Mouse (Mus musculus) neural tube, embryonic 12.5 days (tissue): ENCODE data around the gene Pah. TPM values are rescaled to one million over a fixed set of nuclear protein-coding genes. Genes with fewer than 3 reads are reported as not detected.

Experiments
- ATAC-seq: fragments of 200-750 bp; cut with Nextera tagmentation; 2 replicates; pipeline ENCODE4 v1.8.0; 2017; ENCODE audit warnings: low read depth, mild to moderate bottlenecking, moderate TSS enrichment, moderate library complexity; ENCODE audit not compliant: low FRiP score
- H3K27ac ChIP-seq: fragments of 300-500 bp; sonication (generic); 2 replicates; pipeline ENCODE4 v1.5.1; 2016
- H3K27me3 ChIP-seq: fragments of 300-500 bp; sonication (generic); replicated peaks from 2 replicates; pipeline ENCODE4 v1.6.1; 2016; ENCODE audit warnings: mild to moderate bottlenecking
- H3K36me3 ChIP-seq: fragments of 300-500 bp; sonication (generic); 2 replicates; pipeline ENCODE4 v1.6.1; 2016; ENCODE audit warnings: mild to moderate bottlenecking
- H3K4me1 ChIP-seq: fragments of 300-500 bp; sonication (generic); 2 replicates; pipeline ENCODE4 v1.6.1; 2016
- H3K4me2 ChIP-seq: fragments of 300-500 bp; sonication (generic); replicated peaks from 2 replicates; pipeline ENCODE4 v1.6.1; 2016; ENCODE audit warnings: mild to moderate bottlenecking
- H3K4me3 ChIP-seq: fragments of 300-500 bp; sonication (generic); 2 replicates; pipeline ENCODE4 v1.5.1; 2016
- H3K9ac ChIP-seq: fragments of 300-500 bp; sonication (generic); 2 replicates; pipeline ENCODE4 v1.6.1; 2016; ENCODE audit warnings: mild to moderate bottlenecking
- H3K9me3 ChIP-seq: fragments of 300-500 bp; sonication (generic); 2 replicates; pipeline ENCODE4 v1.6.1; 2016; ENCODE audit warnings: mild to moderate bottlenecking
- WGBS: fragments of 180-500 bp; shearing (Covaris S2); methylation state at CpG from one replicate; pipeline ENCODE4 v1.1.7; 2016; 5-methylcytosine and 5-hydroxymethylcytosine counted together
- polyA plus RNA-seq: library from polyadenylated mRNA; unstranded; fragments of >200 nt; fragmentation: Nextera tagmentation; extraction: Ambion mirVana; gene quantifications from 2 replicates; pipeline ENCODE4 v1.2.1, GENCODE M21; 2016

Pah gene
- polyA plus RNA-seq, 1 experiment from 2014 or later, result 0.11 TPM

DNA sequence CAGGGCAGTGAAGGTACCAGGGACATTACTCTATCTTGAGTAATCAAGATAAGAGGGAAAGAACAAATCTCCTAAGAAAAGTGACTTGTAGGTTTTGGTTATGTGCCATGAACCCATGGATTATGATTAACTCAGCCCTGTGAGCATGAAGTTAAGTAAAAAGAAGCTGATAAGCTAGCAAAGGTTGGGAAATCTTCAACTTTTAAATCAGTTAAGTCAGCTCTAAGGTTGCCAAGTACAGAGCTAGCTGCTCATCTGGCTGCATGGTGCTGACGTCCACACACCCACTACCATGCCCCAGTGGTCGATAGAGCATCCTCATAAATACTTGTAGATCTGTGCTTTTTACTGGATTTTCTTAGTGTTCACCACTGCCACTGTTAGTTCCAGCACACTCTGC lies 3.0 kb upstream of the Pah start:
- no peaks in the 10 kb centered on the region for H3K9me3 ChIP-seq
- H3K27ac ChIP-seq, result no peak overlapping the region
- no peaks in the 10 kb centered on the region for H3K27me3 ChIP-seq
- H3K9ac ChIP-seq, result no peak overlapping the region
- ATAC-seq, result no peak
- no peaks in the 10 kb centered on the region for H3K36me3 ChIP-seq
- H3K4me2 ChIP-seq, result no peak overlapping the region
- no peaks in the 10 kb centered on the region for H3K4me1 ChIP-seq
- H3K4me3 ChIP-seq, result no peak overlapping the region
- 90% methylated on average over 2 of the region's 2 CpGs for WGBS

DNA sequence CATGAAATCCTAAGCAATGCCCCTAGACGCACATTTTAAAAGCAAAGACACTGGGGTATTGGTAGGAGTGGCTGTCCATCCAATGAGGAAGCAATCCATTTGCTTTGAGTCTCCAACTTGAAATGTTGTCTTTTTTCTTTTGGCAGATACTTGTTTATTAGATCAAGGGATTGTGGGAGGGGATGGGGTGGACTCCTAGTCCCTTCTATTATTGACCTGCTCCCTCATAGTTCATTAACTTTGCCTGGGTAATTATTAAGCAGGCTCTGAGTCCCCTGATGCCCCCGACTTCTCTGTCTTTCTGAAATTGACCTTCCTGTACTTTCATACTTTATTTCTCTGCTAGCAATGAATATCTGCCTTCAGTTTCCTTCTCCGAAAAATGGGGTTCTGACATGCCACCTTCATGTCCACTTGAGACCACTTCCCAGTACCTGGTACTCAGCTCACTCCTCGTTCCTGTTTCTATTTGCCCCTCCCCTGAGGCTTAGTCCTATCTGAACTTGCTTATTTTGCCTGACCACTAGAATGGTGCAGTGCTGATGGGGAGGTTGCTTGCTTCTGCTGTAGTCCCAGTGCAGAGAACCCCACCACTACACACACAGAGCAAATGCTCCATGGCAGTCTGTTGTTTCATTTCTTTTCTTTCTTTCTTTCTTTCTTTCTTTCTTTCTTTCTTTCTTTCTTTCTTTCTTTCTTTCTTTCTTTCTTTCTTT lies 1.0 kb upstream of the Pah start:
- Histone ChIP-seq H3K9ac (no peak overlapping the region), H3K36me3 (no peaks in the 10 kb centered on the region), H3K4me2 (no peak overlapping the region), H3K4me1 (no peaks in the 10 kb centered on the region), H3K9me3 (no peaks in the 10 kb centered on the region), H3K27ac (no peak overlapping the region), H3K27me3 (no peaks in the 10 kb centered on the region), H3K4me3 (no peak overlapping the region)
- ATAC-seq, result no peak
- 83% methylated on average over 4 of the region's 4 CpGs for WGBS

DNA sequence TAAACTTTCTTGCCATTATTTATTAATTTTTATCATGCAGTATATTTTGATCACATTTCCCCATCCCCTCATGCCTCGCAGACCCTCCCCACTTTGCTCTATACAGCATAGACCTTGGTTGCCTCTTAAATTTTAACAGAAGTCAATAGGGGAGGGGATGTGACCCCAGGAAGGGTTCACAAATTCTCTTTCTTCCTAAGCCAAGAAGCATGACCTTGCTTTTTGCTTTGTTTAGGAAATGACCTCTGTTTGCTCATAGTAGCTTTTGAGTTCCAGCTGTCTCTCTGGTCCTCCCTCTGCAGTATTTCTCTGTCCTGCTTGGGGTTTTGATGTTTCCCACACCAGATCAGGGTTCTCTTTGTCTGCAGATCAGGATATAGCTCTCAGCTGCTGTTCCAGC lies 12.6 kb downstream of the Pah start:
- ATAC-seq, result no peak
- Histone ChIP-seq H3K27ac (no peak overlapping the region), H3K36me3 (no peaks in the 10 kb centered on the region), H3K4me3 (no peak overlapping the region), H3K9me3 (no peaks in the 10 kb centered on the region), H3K27me3 (no peaks in the 10 kb centered on the region), H3K9ac (no peak overlapping the region), H3K4me1 (no peaks in the 10 kb centered on the region), H3K4me2 (no peak overlapping the region)
- 84% methylated on average over 1 of the region's 1 CpGs for WGBS

DNA sequence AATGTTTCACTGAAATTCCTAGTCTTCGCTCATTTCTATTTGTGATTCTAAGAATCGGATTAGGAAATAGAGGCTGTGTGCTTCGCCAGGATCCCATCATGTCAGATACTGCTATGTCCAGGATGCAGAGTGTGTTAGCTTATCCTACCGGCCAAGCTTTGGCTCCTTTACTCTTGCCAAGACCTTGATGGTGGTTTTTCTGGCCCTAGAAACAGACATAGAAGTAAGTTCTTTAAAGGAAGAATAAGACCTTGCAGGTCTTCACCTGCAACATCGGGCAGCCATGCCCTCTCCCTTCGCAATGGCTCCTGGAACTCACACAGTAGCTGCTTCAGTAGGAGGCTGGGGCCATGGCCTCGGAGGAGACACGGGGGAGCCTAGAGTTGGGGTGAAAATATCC lies 24.2 kb downstream of the Pah start:
- ATAC-seq, result no peak
- no peaks in the 10 kb centered on the region for H3K9me3 ChIP-seq
- WGBS, result 71% methylated on average over 8 of the region's 8 CpGs
- H3K9ac ChIP-seq, result no peak overlapping the region
- H3K27me3 ChIP-seq, result no peaks in the 10 kb centered on the region
- H3K27ac ChIP-seq, result no peak overlapping the region
- H3K36me3 ChIP-seq, result no peaks in the 10 kb centered on the region
- no peak overlapping the region for H3K4me2 ChIP-seq
- peaks cover 10% of the 10 kb centered on the region; the same call in 1 of the 2 replicates for H3K4me1 ChIP-seq
- no peak overlapping the region for H3K4me3 ChIP-seq

DNA sequence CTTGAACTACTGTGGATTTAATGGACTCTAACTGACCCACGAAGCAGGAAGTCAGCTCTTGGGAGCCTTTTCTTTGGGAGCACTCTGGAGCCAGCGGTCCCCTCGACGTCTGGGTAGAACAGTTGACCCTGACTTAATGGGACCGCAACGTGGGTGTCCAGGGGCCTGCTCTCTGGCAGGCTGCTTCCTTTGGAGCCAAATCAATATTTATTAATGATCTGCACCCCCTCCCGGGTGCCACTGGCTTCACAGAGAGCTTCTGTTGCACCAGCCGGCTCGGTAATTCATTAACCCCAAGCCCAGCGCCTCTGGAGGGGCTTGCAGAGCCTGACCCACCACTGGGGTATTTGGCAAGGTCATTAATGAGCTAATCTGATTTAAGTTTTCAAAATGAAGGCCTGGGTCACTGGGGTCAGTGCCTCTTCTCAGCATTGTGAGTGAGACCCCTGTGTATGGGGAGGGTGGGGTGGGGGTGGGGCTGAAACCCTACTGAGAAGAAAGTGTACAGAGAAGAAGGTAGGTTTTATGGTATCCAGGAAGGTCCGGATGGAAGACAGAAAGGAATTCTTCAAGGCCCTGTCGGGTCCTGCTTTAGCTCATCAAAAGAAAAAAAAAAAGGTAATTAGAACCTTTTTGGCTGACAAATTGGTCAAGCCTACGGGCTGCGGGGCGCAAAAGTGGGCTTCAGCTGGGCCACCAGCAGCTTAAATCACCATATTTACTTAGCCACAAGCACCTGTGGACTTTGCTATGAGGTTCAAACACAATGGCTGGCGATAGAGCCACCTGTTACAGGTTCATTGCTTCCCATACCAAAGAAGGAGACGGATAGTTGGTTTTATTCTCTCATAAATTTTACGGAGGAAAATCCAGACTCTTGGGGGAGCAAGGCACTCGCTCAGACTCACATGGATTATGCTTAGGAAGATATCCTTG lies 25.0 kb downstream of the Pah start:
- no peak overlapping the region for H3K27ac ChIP-seq
- 0 out of 2 replicates have a peak, but pooled peaks cover 5% of the 10 kb centered on the region for H3K4me1 ChIP-seq
- WGBS, result 27% methylated on average over 19 of the region's 19 CpGs
- no peak for ATAC-seq
- H3K27me3 ChIP-seq, result no peaks in the 10 kb centered on the region
- no peak overlapping the region for H3K4me2 ChIP-seq
- no peaks in the 10 kb centered on the region for H3K36me3 ChIP-seq
- no peaks in the 10 kb centered on the region for H3K9me3 ChIP-seq
- no peak overlapping the region for H3K4me3 ChIP-seq
- no peak overlapping the region for H3K9ac ChIP-seq

DNA sequence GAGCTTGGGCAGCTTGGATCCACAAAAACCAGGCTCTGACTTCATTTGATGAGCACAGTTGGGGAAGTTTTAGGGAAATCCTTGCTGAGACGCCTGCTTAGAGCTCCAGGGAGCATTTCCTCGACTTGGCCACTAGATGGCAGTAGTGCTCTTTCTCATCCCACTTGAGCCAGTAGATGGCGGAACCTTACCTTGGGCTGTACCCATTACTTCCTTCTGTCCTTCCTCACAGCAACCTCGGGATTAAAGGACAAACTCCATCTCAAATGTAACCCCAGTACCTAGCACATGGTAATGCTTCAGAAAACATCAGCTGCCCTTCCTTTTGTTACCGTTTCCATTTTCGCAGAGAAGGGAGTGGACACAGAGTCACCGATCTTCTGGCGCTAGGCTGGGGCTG lies 31.1 kb downstream of the Pah start:
- peak; percentile 68 for ATAC-seq
- Histone ChIP-seq H3K36me3 (no peaks in the 10 kb centered on the region), H3K27ac (no peak overlapping the region), H3K4me2 (peak overlapping the region; percentile 42), H3K4me3 (no peak overlapping the region), H3K4me1 (no peaks in the 10 kb centered on the region), H3K9ac (no peak overlapping the region), H3K27me3 (no peaks in the 10 kb centered on the region), H3K9me3 (no peaks in the 10 kb centered on the region)
- 32% methylated on average over 8 of the region's 8 CpGs for WGBS

DNA sequence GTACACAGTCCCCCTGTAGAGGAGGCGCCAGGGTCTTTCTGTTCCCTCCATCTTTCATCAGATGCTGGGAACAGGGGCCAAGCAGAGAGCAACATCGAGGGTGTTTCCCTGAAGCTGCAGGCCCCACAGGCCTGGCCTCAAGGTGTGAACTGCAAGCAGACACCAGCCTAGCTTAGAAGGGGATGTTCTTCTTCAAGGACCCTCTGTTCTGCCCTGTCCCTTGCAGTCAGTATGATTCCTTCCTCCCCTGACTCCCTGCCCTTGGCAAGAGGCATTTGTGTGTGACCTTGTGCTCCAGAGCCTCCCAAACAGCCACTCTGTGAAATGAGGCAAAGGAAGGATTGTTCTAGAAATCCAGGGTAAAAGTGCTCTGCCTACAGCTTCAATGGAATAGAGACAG lies 34.8 kb downstream of the Pah start:
- Histone ChIP-seq H3K9me3 (no peaks in the 10 kb centered on the region), H3K4me3 (no peak overlapping the region), H3K4me1 (no peaks in the 10 kb centered on the region), H3K4me2 (no peak overlapping the region), H3K9ac (no peak overlapping the region), H3K36me3 (no peaks in the 10 kb centered on the region), H3K27ac (no peak overlapping the region), H3K27me3 (no peaks in the 10 kb centered on the region)
- 73% methylated on average over 2 of the region's 2 CpGs for WGBS
- no peak for ATAC-seq

DNA sequence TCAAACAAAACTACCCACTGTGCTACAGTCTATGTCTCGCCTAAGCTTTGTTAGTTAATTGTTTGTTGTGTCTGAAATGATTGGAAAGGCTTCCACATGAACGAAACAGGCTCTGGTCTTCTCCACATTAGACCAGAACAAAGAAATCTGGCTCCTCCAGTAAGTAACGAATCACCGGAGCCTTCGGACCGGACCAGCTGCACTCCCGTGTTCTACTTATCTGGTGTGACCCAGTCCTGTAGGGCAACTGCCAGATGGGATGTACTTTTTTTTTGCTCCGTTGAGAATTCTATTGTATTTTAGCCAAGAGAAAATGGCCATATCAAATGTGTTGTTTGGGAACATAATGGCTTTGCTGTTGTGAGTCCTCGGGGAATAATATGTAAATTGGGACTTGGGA lies 42.2 kb downstream of the Pah start:
- no peak for ATAC-seq
- 33% methylated on average over 9 of the region's 9 CpGs for WGBS
- no peak overlapping the region for H3K27ac ChIP-seq

DNA sequence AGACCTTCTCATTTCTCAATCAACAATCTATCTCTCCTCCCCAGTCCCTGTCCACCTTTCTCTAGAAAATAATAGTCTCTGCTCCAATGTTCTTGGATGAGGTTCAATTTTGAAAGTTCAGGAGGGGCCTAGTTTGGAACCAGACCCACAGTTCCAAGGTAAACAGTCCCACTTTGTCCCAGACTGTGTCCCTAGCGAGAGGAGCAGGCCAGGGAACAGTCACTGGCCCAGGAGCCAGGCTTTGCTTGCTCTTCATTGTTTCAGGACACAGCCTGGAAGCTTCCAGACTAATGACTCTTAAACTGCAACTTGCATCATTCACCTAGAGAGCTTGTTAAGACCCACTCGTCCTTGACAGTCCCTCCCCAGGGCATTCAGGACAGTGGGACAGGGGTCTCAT lies 44.1 kb downstream of the Pah start:
- Histone ChIP-seq H3K9me3 (no peaks in the 10 kb centered on the region), H3K27ac (no peak overlapping the region), H3K4me3 (no peak overlapping the region), H3K27me3 (no peaks in the 10 kb centered on the region), H3K36me3 (no peaks in the 10 kb centered on the region), H3K9ac (no peak overlapping the region), H3K4me1 (no peaks in the 10 kb centered on the region), H3K4me2 (no peak overlapping the region)
- no peak for ATAC-seq
- 69% methylated on average over 2 of the region's 2 CpGs for WGBS

More for the DNA sequence above, 42.2 kb downstream of the Pah start:
- Histone ChIP-seq H3K27me3 (no peaks in the 10 kb centered on the region), H3K4me1 (no peaks in the 10 kb centered on the region), H3K4me2 (no peak overlapping the region), H3K9me3 (no peaks in the 10 kb centered on the region), H3K4me3 (no peak overlapping the region), H3K36me3 (no peaks in the 10 kb centered on the region), H3K9ac (no peak overlapping the region)

DNA sequence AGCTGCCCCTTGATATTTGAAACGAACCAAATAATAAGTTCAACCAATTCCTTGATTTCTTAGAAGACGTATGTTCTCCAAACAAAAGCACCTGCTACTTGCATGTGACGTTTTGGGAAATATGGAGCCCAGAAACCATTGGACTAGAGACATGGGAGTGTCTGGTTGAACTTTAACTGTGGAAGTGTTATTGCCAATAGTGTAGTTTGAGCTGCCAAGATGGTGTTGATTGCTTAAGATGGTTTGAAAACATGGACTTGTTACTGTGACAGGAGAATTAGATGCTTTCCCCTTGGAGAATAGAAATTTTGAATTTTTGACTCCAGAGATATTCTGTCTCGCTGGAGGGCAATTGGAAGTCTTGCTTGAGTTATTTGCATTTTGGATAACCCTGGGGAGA lies 50.9 kb downstream of the Pah start:
- H3K27ac ChIP-seq, result no peak overlapping the region
- ATAC-seq, result no peak
- H3K36me3 ChIP-seq, result no peaks in the 10 kb centered on the region
- H3K27me3 ChIP-seq, result no peaks in the 10 kb centered on the region
- H3K4me2 ChIP-seq, result no peak overlapping the region
- no peaks in the 10 kb centered on the region for H3K9me3 ChIP-seq
- H3K9ac ChIP-seq, result no peak overlapping the region
- WGBS, result 83% methylated on average over 4 of the region's 4 CpGs
- no peaks in the 10 kb centered on the region for H3K4me1 ChIP-seq
- H3K4me3 ChIP-seq, result no peak overlapping the region

DNA sequence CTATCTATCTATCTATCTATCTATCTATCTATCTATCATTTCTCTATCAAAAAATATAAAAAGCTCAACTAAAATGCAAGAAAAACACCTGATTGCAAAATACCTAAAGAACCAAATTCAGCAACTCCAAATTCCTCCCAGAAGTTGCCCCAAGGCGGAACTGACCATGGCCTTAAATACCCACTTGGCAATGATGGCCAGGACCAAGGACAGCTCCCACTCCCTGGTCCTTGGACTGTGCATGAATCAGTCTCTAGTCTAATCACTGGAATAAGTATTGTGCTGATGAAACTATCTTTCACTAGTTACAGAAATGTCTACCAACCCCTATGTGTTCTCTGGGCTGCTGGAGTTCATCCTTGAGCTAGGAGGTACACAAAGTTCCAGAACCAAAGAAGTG lies 65.1 kb downstream of the Pah start:
- H3K27me3 ChIP-seq, result no peaks in the 10 kb centered on the region
- H3K4me3 ChIP-seq, result no peak overlapping the region
- 82% methylated on average over 1 of the region's 1 CpGs for WGBS
- H3K4me1 ChIP-seq, result no peaks in the 10 kb centered on the region
- H3K36me3 ChIP-seq, result no peaks in the 10 kb centered on the region
- ATAC-seq, result no peak
- no peaks in the 10 kb centered on the region for H3K9me3 ChIP-seq
- H3K27ac ChIP-seq, result no peak overlapping the region
- no peak overlapping the region for H3K9ac ChIP-seq
- H3K4me2 ChIP-seq, result no peak overlapping the region

DNA sequence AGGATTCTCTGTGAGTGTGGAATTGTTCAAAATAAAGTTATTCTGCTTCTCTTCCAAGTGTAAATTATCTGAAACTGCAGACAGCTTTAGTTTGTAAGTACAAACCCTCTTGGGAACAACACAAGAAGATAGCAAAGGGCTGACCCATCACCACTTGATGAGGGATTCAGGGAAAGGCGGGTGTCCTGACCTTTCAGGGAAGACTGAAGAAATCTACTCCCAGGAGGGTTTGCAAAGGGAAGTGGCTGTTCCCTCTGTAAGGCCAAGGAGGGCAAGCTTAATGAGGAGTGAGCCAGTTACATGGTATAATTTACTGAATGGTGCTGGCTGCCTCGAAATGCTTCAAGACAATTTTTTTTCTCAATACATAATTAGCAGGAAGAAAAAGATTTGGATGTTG lies 72.3 kb downstream of the Pah start:
- no peaks in the 10 kb centered on the region for H3K4me1 ChIP-seq
- H3K27me3 ChIP-seq, result no peaks in the 10 kb centered on the region
- 62% methylated on average over 2 of the region's 2 CpGs for WGBS
- H3K4me2 ChIP-seq, result no peak overlapping the region
- no peak for ATAC-seq
- H3K36me3 ChIP-seq, result no peaks in the 10 kb centered on the region
- no peaks in the 10 kb centered on the region for H3K9me3 ChIP-seq
- H3K27ac ChIP-seq, result no peak overlapping the region
- no peak overlapping the region for H3K4me3 ChIP-seq
- no peak overlapping the region for H3K9ac ChIP-seq
